Mouse (Mus musculus) stomach, embryonic 14.5 days (tissue): Measurements from ENCODE around the gene Pcnx3. TPM values are rescaled to one million over a fixed set of nuclear protein-coding genes. Genes with fewer than 3 reads are reported as not detected.
A peak's percentile ranks its signal among the peaks of the same experiment; 100 is the strongest.

Experiments
- ATAC-seq: fragments of 200-750 bp; cut with Nextera tagmentation; 2 replicates; pipeline ENCODE4 v1.8.0; 2017; ENCODE audit warnings: low read depth, moderate TSS enrichment; ENCODE audit not compliant: insufficient number of reproducible peaks, insufficient read depth, low FRiP score
- H3K27ac ChIP-seq: fragments of 300-500 bp; sonication (generic); 2 replicates; pipeline ENCODE4 v1.5.1; 2014; ENCODE audit warnings: mild to moderate bottlenecking, low read length, moderate library complexity, mixed read lengths
- H3K27me3 ChIP-seq: fragments of 300-500 bp; sonication (generic); 2 replicates; pipeline ENCODE4 v1.6.1; 2014; ENCODE audit warnings: low read length, control low read depth, mixed read lengths; ENCODE audit not compliant: control insufficient read depth, insufficient read depth
- H3K36me3 ChIP-seq: fragments of 300-500 bp; sonication (generic); 2 replicates; pipeline ENCODE4 v1.6.1; 2014; ENCODE audit warnings: mild to moderate bottlenecking, control low read depth, low read length, moderate library complexity, mixed read lengths; ENCODE audit not compliant: control insufficient read depth, insufficient read depth
- H3K4me1 ChIP-seq: fragments of 300-500 bp; sonication (generic); 2 replicates; pipeline ENCODE4 v1.6.1; 2014; ENCODE audit warnings: low read length, control low read depth, mixed read lengths; ENCODE audit not compliant: control insufficient read depth, insufficient read depth
- H3K4me2 ChIP-seq: fragments of 300-500 bp; sonication (generic); replicated peaks from 2 replicates; pipeline ENCODE4 v1.6.1; 2014; ENCODE audit warnings: low read depth, low read length, control low read depth
- H3K4me3 ChIP-seq: fragments of 300-500 bp; sonication (generic); 2 replicates; pipeline ENCODE4 v1.5.1; 2014; ENCODE audit warnings: low read depth, low read length, control low read depth
- H3K9ac ChIP-seq: fragments of 300-500 bp; sonication (generic); replicated peaks from 2 replicates; pipeline ENCODE4 v1.6.1; 2014; ENCODE audit warnings: low read depth, mild to moderate bottlenecking, control low read depth, low read length, moderate library complexity, mixed read lengths
- H3K9me3 ChIP-seq: fragments of 300-500 bp; sonication (generic); 2 replicates; pipeline ENCODE4 v1.6.1; 2016; ENCODE audit warnings: low read depth, low read length, control low read depth; ENCODE audit not compliant: control insufficient read depth
- WGBS: fragments of 180-500 bp; shearing (Covaris S2); extraction: QIAGEN DNeasy Blood & Tissue Kit; methylation state at CpG from one replicate; pipeline ENCODE4 v1.1.7; 2014; 5-methylcytosine and 5-hydroxymethylcytosine counted together
- polyA plus RNA-seq: library from polyadenylated mRNA; unstranded; fragments of >200 nt; fragmentation: Nextera tagmentation; extraction: Ambion mirVana; gene quantifications from 2 replicates; pipeline ENCODE4 v1.2.1, GENCODE M21; 2014

Gene Pcnx3
- polyA plus RNA-seq, 1 experiment from 2014 or later = 32.1 TPM

DNA sequence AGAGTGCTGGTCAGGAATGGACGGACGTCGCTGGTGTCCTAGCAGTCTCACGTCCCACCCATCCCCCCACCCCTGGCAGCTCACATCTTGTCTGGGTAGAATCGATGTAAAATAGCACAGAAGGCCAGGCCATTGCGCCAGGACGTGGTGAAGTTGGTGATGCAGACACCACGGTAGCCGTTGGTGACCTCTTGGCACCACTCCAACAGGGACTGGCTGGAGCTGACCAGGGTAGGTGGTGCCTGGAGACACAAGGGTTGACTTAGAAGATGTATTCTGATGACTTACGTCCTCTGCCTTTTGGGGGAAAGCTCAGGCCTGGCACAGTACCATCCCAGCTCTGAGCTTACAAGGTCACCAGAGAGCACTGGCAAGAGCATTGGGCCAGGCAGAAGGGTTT lies 28.2 kb upstream of the Pcnx3 start:
- ATAC-seq = no peak
- H3K36me3 ChIP-seq = peaks cover 41% of the 10 kb centered on the region

DNA sequence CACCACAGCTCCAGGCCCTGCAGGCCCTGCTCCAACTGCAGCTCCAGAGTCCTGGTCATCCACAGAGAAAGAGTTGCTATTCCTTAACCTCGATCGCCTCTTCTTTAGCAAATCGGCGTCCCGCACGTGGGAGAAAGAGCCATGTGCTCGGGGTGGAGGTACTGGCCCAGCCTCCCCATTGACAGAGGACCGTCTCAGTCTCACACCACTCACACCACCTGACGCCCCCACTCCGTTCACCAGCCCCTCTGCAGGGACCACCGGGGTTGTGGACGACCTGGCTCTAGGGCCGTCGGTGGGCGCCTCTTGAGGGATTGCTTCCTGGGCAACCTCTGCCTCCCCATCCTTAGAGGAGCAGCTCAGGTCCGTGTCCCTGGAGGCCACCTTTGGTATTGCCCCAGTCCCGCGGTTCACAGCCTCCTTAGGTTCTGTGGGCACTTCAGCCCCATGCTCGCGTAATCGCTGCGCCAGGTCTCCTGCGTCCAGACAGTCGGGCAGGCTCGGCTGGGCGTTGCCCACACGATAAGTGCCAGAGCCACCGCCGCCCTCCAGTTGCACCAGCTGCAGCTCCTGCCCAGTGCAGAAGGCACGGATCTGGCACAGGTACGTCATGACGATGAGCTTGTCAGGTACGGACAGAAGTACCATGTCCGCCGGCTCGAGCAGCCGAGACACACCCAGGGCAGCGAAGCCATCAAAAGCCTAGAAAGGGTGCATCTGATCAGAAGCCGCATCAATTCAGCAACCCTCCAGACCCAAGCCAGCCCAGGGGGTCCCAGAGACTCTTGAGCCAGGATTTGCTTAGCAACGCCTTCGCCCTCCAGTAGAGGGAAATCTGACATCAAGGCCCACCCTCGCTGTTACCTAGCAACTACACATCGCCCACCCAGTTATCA lies 27.3 kb upstream of the Pcnx3 start:
- Histone ChIP-seq H3K27ac (no peak overlapping the region), H3K4me3 (no peak overlapping the region), H3K4me1 (peaks cover 14% of the 10 kb centered on the region; the same call in 1 of the 2 replicates), H3K4me2 (no peak overlapping the region), H3K27me3 (no peaks in the 10 kb centered on the region), H3K9ac (no peak overlapping the region), H3K9me3 (no peaks in the 10 kb centered on the region), H3K36me3 (peaks cover 41% of the 10 kb centered on the region)
- 29% methylated on average over 43 of the region's 43 CpGs for WGBS
- ATAC-seq = peak; percentile 33

More for the DNA sequence above, 28.2 kb upstream of the Pcnx3 start:
- no peak overlapping the region for H3K27ac ChIP-seq
- peaks cover 14% of the 10 kb centered on the region; the same call in 1 of the 2 replicates for H3K4me1 ChIP-seq
- no peak overlapping the region for H3K4me2 ChIP-seq
- no peak overlapping the region for H3K4me3 ChIP-seq
- WGBS = 52% methylated on average over 10 of the region's 10 CpGs
- no peaks in the 10 kb centered on the region for H3K9me3 ChIP-seq
- H3K27me3 ChIP-seq = no peaks in the 10 kb centered on the region
- no peak overlapping the region for H3K9ac ChIP-seq

DNA sequence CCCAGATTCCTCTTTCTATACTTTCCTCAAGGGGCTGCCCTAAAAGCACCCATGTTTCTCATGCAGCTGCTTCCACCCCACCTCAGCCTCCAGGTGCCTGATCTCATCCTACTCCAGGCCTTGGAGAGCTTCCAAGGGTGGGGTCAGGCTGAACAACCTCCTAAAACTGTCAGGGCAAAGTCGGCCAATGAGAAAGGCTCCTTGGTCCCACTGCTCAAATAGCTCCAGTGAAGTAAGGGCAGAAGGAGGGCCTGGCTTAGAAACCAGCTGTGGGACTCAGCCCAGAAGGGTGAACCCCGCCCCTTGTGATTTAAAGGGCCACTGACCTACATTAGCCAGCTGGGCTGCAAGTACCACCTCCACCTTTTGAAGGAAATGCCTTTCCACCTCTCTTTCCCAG lies 25.0 kb upstream of the Pcnx3 start:
- 0 out of 2 replicates have a peak overlapping the region, but pooled peaks have one; percentile 3 for H3K4me2 ChIP-seq
- H3K9ac ChIP-seq = no peak overlapping the region
- H3K36me3 ChIP-seq = peaks cover 29% of the 10 kb centered on the region
- H3K4me3 ChIP-seq = no peak overlapping the region
- no peaks in the 10 kb centered on the region for H3K27me3 ChIP-seq
- peak; percentile 83 for ATAC-seq
- H3K27ac ChIP-seq = peak overlapping the region; percentile 74
- H3K4me1 ChIP-seq = peaks cover 14% of the 10 kb centered on the region; the same call in 1 of the 2 replicates
- H3K9me3 ChIP-seq = no peaks in the 10 kb centered on the region
- WGBS = 10% methylated on average over 2 of the region's 2 CpGs

DNA sequence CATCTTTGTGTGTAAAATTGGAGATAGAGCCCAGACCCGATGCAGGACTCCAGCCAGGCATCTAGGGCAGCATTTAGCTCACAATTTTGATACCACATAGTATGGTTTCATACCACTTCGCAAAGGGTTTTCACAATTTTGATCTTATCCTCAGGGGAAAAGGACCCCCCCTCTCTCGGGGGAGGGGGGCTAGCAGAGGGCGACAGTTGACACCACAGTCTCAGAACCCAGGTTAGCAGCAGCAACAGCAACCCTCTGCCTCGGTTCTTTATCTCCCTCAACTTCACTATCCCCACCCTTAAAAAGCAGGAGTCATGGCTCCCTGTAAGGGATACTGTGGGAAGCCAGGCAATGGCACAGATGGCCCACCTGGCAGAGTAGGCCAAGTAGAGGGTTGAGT lies 24.5 kb upstream of the Pcnx3 start:
- H3K4me1 ChIP-seq = peaks cover 14% of the 10 kb centered on the region; the same call in 1 of the 2 replicates
- ATAC-seq = no peak; the same call in 1 of the 2 replicates
- no peak overlapping the region for H3K9ac ChIP-seq
- no peak overlapping the region for H3K4me3 ChIP-seq
- 61% methylated on average over 5 of the region's 5 CpGs for WGBS
- H3K27ac ChIP-seq = peak overlapping the region; percentile 74
- H3K27me3 ChIP-seq = no peaks in the 10 kb centered on the region
- H3K4me2 ChIP-seq = 0 out of 2 replicates have a peak overlapping the region, but pooled peaks have one; percentile 3
- no peaks in the 10 kb centered on the region for H3K9me3 ChIP-seq
- H3K36me3 ChIP-seq = peaks cover 29% of the 10 kb centered on the region

DNA sequence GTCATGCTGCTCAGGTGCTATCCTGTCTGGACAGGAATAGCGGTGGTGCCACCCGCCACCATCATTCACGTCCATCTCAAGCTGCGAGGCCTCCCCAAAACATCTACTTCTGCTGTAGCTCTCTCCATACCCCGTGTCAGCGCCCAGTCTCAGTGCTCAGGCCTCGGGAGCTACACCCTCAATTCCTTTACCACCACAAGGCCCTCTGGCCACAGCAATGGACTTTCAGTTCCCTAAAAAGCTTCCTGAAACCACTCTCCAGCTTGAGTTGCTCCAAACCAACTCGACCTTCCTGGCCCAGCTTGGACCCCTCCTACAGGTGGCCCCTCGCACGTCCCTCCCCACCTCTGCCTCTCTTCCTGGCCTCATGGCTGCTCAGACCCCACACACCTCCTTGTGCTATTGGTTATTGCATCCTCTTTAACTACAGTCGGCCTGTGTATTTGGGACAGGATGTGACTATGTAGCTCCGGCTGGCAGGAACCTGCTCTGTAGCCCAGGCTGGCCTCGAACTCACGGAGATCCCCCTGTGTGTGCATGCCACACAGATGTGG lies 23.3 kb upstream of the Pcnx3 start:
- Histone ChIP-seq H3K4me3 (no peak overlapping the region), H3K36me3 (peaks cover 38% of the 10 kb centered on the region), H3K27ac (no peak overlapping the region), H3K9me3 (no peaks in the 10 kb centered on the region), H3K4me1 (peaks cover 14% of the 10 kb centered on the region; the same call in 1 of the 2 replicates), H3K9ac (no peak overlapping the region), H3K27me3 (no peaks in the 10 kb centered on the region), H3K4me2 (no peak overlapping the region)
- 90% methylated on average over 14 of the region's 14 CpGs for WGBS
- ATAC-seq = no peak

DNA sequence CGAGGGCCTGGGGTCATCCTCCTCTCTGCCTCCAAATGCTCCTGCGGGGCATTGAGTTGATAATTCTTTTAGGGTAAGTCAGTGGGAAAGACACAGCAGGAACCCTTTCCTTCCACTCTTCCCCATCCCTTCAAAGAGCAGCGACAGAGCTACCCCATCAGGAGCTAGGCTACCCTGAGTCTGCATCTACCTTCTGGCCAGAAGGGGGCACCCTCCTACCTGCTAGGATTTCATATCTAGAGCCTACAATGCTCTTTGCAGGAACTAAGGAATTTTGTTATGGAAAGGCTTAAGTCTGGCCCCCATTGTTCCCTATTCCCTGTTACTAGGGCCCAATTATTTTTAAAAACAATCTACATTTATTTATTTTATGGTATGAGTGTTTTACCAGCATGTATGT lies 22.5 kb upstream of the Pcnx3 start:
- Histone ChIP-seq H3K9me3 (no peaks in the 10 kb centered on the region), H3K27ac (no peak overlapping the region), H3K27me3 (no peaks in the 10 kb centered on the region), H3K4me1 (peaks cover 14% of the 10 kb centered on the region; the same call in 1 of the 2 replicates), H3K4me2 (no peak overlapping the region), H3K4me3 (no peak overlapping the region), H3K36me3 (peaks cover 38% of the 10 kb centered on the region), H3K9ac (no peak overlapping the region)
- 21% methylated on average over 3 of the region's 3 CpGs for WGBS
- no peak for ATAC-seq

DNA sequence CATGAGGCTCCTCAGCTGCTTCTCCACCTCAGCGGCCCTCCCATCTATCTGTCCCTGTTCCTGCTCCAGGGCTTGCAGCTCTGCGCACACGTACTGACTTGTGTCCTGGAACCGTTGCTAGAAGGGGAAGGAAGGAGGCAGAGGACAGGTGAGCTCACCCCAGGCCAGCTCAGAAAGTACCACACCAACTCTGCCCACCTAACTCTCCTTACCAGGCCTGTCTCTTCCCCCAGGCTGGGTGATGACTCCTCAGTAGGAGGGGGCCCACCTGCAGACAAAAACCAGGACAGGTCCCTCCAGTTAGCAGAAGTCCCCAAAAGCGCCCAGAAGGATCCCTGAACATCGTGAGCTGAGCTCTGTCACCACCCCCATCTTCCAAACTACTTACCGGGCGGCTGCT lies 21.9 kb upstream of the Pcnx3 start:
- H3K36me3 ChIP-seq = peaks cover 40% of the 10 kb centered on the region
- WGBS = 87% methylated on average over 8 of the region's 8 CpGs

DNA sequence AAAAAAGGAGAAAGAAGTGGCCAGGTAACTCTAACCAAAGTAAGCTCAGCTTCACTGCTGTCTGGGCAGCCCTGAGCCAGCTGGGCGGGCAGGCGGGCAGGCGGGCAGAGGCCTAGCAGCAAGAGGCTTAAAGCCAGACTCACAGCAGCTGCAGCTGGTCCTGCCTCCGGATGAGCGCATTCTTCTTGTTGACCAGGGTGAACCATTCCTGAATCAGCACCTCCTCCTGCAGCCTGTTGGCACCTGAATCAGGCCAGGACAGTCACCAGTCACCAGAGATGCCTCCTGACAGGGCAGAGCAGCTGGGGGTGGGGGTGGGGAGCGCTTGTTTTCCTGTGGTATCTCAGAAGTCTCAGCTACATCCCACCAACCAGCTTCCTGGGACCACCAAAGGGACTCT lies 21.4 kb upstream of the Pcnx3 start:
- no peak for ATAC-seq
- Histone ChIP-seq H3K27ac (no peak overlapping the region), H3K4me1 (peaks cover 21% of the 10 kb centered on the region; the same call in 1 of the 2 replicates), H3K4me2 (no peak overlapping the region), H3K9ac (no peak overlapping the region), H3K4me3 (no peak overlapping the region), H3K9me3 (no peaks in the 10 kb centered on the region), H3K36me3 (peaks cover 38% of the 10 kb centered on the region), H3K27me3 (no peaks in the 10 kb centered on the region)
- 94% methylated on average over 6 of the region's 6 CpGs for WGBS

More for the DNA sequence above, 21.9 kb upstream of the Pcnx3 start:
- Histone ChIP-seq H3K9ac (no peak overlapping the region), H3K4me3 (no peak overlapping the region), H3K4me2 (no peak overlapping the region), H3K27ac (no peak overlapping the region), H3K9me3 (no peaks in the 10 kb centered on the region), H3K27me3 (no peaks in the 10 kb centered on the region), H3K4me1 (peaks cover 19% of the 10 kb centered on the region; the same call in 1 of the 2 replicates)
- ATAC-seq = no peak
